Mouse (Mus musculus) telencephalon, adult 2 months (tissue): ENCODE measurements around the gene Mfap5.
"Not testable (repeated sequence)": the region's sequence is repeated elsewhere in the genome, so short reads cannot be mapped to it uniquely, and the experiment has no call there.

ENCODE experiments used
- DNase-seq: peaks from one replicate; pipeline ENCODE4 v3.0.0-alpha.2; 2011; ENCODE audit warnings: low read depth, low spot score

Mfap5 gene

GRCm38 (mm10) chr6:122512914-122513878 lies 7.6 kb downstream of the Mfap5 start:
- no peak for DNase-seq

GRCm38 (mm10) chr6:122514312-122514711 lies 8.7 kb downstream of the Mfap5 start:
- DNase-seq: no peak

- not testable (repeated sequence) for DNase-seq
Observed at GRCm38 (mm10) chr6:122515762-122516161, 10.1 kb downstream of the Mfap5 start.

GRCm38 (mm10) chr6:122517668-122518067 lies 12.0 kb downstream of the Mfap5 start:
- no peak for DNase-seq

- DNase-seq: no peak
Observed at GRCm38 (mm10) chr6:122519384-122519783, 13.7 kb downstream of the Mfap5 start.

GRCm38 (mm10) chr6:122522595-122522994 lies 16.9 kb downstream of the Mfap5 start:
- peak; percentile 18 for DNase-seq

GRCm38 (mm10) chr6:122523289-122523688 lies 17.6 kb downstream of the Mfap5 start:
- no peak for DNase-seq

GRCm38 (mm10) chr6:122527596-122527995 lies 22.0 kb downstream of the Mfap5 start:
- no peak for DNase-seq

- DNase-seq: peak; percentile 6
Observed at GRCm38 (mm10) chr6:122528136-122528535, 22.5 kb downstream of the Mfap5 start.

- no peak for DNase-seq
Observed at GRCm38 (mm10) chr6:122531466-122532174, 26.0 kb downstream of the Mfap5 start.

- DNase-seq: no peak
Observed at GRCm38 (mm10) chr6:122532883-122533302, 27.2 kb downstream of the Mfap5 start.

GRCm38 (mm10) chr6:122534032-122534431 lies 28.4 kb downstream of the Mfap5 start:
- DNase-seq: no peak

- no peak for DNase-seq
Observed at GRCm38 (mm10) chr6:122539564-122539963, 33.9 kb downstream of the Mfap5 start.

- not testable (repeated sequence) for DNase-seq
Observed at GRCm38 (mm10) chr6:122542459-122542858, 36.8 kb downstream of the Mfap5 start.

- no peak for DNase-seq
Observed at GRCm38 (mm10) chr6:122543574-122543973, 37.9 kb downstream of the Mfap5 start.

GRCm38 (mm10) chr6:122544672-122545071 lies 39.0 kb downstream of the Mfap5 start:
- no peak for DNase-seq

GRCm38 (mm10) chr6:122545289-122545882 lies 39.7 kb downstream of the Mfap5 start:
- no peak for DNase-seq

- no peak for DNase-seq
Observed at GRCm38 (mm10) chr6:122545948-122546347, 40.3 kb downstream of the Mfap5 start.

- DNase-seq: no peak
Observed at GRCm38 (mm10) chr6:122553606-122554005, 48.0 kb downstream of the Mfap5 start, which contains the start of gene Aicda. TSS of gene Aicda (plus strand) at chr6:122553801.

- no peak for DNase-seq
Observed at GRCm38 (mm10) chr6:122554102-122554501, 48.5 kb downstream of the Mfap5 start.

GRCm38 (mm10) chr6:122555266-122555665 lies 49.6 kb downstream of the Mfap5 start:
- DNase-seq: no peak

- DNase-seq: peak; percentile 41
Observed at GRCm38 (mm10) chr6:122556959-122557561, 51.4 kb downstream of the Mfap5 start.
